Mouse (Mus musculus): ENCODE data around the gene Srf. TPM values are rescaled to one million over a fixed set of nuclear protein-coding genes. Genes with fewer than 3 reads are reported as not detected.

The Srf gene
- polyA plus RNA-seq, 1 experiment from 2014 or later, result 4.6 TPM

DNA sequence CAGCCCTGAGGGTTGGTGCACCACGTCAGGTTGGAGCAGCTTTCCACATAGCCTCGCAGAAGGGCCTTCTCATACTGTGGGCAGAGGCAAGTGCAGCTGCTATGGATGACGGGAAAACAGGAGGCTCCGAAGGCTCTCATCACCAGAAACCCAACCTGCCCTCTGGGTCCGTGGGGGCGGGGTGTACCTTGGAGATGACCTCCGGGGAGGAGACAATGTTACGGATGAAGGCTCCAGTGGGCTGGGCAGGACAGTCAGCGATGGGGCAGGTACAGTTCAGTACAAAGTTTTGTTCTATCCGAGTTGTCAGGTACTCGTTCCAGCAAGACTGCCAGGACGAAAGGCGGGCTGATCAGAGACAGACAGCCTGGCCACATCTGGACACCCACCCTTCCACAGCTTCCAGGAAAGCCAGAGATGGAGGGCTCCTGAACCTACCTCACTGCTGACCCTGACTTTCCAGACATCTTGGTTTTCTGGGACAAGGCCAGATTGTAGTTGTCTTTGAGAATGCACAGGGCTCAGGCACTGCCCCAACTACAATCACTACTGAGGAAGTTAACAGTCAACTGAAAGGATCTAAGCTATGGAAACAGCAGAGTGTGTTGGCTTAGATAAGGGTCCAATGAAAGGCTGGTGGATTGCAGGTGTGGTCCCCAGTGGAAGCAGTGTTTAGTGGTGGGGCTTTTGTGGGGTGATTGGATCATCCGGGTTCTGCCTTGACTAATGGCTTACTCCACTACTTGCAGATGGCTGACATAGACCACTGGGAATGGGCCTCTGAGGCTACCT lies 51.9 kb downstream of the Srf start:
- Histone ChIP-seq H3K4me3 (no peak overlapping the region), H3K4me2 (no peak overlapping the region), H3K4me1 (replicated peaks) (peaks cover 6% of the 10 kb centered on the region; the same call in 1 of the 2 replicates), H3K9ac (no peak overlapping the region), H3K27me3 (no peaks in the 10 kb centered on the region), H3K9me3 (no peaks in the 10 kb centered on the region), H3K36me3 (peaks cover 81% of the 10 kb centered on the region), H3K27ac (no peak overlapping the region)
- ATAC-seq (ENCODE audit: low FRiP score), result no peak
- 82% methylated on average over 14 of the region's 14 CpGs for WGBS

DNA sequence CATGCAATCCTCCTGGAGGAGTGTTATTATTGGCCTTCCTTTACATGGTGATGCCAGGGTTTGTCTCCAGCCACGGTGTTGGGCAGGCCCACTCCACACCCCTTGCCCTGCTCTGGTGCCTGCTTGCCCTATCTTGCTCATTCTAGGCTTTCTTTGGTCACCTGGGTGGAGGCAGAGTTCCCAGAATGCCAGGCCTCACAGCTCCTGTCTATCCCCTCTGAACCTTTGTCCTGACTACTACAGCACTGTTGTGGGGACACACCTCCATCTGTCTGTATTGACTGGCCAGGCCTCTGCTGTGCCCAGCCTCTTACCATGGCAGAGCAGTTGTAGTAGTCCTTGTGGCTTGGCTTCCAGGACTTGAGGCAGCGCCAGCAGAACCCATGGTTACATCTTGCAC lies 53.2 kb downstream of the Srf start:
- H3K9ac ChIP-seq, result no peak overlapping the region
- H3K36me3 ChIP-seq, result peaks cover 73% of the 10 kb centered on the region
- peaks cover under 1% of the 10 kb centered on the region; the same call in 1 of the 2 replicates for H3K27me3 ChIP-seq
- H3K9me3 ChIP-seq, result no peaks in the 10 kb centered on the region
- H3K4me2 ChIP-seq, result no peak overlapping the region
- ATAC-seq (ENCODE audit: low FRiP score), result no peak
- 98% methylated on average over 2 of the region's 2 CpGs for WGBS
- no peaks in the 10 kb centered on the region for H3K4me1 ChIP-seq (replicated peaks)
- no peak overlapping the region for H3K4me3 ChIP-seq
- no peak overlapping the region for H3K27ac ChIP-seq

Small RNA genes within 50 kb of the gene (microRNA-seq; reads per million reads assigned to microRNA genes)
- not detected for gene Mir6976

Other genes with a start within 250 kb of the Srf start
- gene Abcc10, start 227.8 kb downstream of the Srf start, polyA plus RNA-seq (2015; fragmentation: Nextera tagmentation; extraction: Ambion mirVana), result 8.9 and 9.9 TPM in 2 replicates
- gene Zfp318, start 172.4 kb downstream of the Srf start, polyA plus RNA-seq (2015; fragmentation: Nextera tagmentation; extraction: Ambion mirVana), result 18.0 and 19.1 TPM in 2 replicates
- 2.4 and 3.1 TPM in 2 replicates for gene Crip3, start 127.2 kb downstream of the Srf start, polyA plus RNA-seq (2015; fragmentation: Nextera tagmentation; extraction: Ambion mirVana)
- gene Slc22a7, start 117.7 kb downstream of the Srf start, polyA plus RNA-seq (2015; fragmentation: Nextera tagmentation; extraction: Ambion mirVana), result not detected in 2 replicates
- 4.6 and 4.7 TPM in 2 replicates for gene Ttbk1, start 68.5 kb downstream of the Srf start, polyA plus RNA-seq (2015; fragmentation: Nextera tagmentation; extraction: Ambion mirVana)
- gene Dnph1, start 59.5 kb downstream of the Srf start, polyA plus RNA-seq (2015; fragmentation: Nextera tagmentation; extraction: Ambion mirVana), result 20.4 and 21.8 TPM in 2 replicates
- 17.1 and 21.6 TPM in 2 replicates for gene Cul9, start 9.8 kb downstream of the Srf start, polyA plus RNA-seq (2015; fragmentation: Nextera tagmentation; extraction: Ambion mirVana)
- gene Ptk7, start 73.3 kb upstream of the Srf start, polyA plus RNA-seq (2015; fragmentation: Nextera tagmentation; extraction: Ambion mirVana), result 39.9 and 40.7 TPM in 2 replicates
- 45.1 and 45.9 TPM in 2 replicates for gene Klc4, start 89.8 kb upstream of the Srf start, polyA plus RNA-seq (2015; fragmentation: Nextera tagmentation; extraction: Ambion mirVana)
- gene Mrpl2, start 90.1 kb upstream of the Srf start, polyA plus RNA-seq (2015; fragmentation: Nextera tagmentation; extraction: Ambion mirVana), result 73.5 and 75.6 TPM in 2 replicates
- 40.0 and 41.2 TPM in 2 replicates for gene Cul7, start 94.2 kb upstream of the Srf start, polyA plus RNA-seq (2015; fragmentation: Nextera tagmentation; extraction: Ambion mirVana)
- gene Rrp36, start 118.2 kb upstream of the Srf start, polyA plus RNA-seq (2015; fragmentation: Nextera tagmentation; extraction: Ambion mirVana), result 52.3 and 56.2 TPM in 2 replicates
- gene Mea1, start 122.6 kb upstream of the Srf start, polyA plus RNA-seq (2015; fragmentation: Nextera tagmentation; extraction: Ambion mirVana), result 257 and 261 TPM in 2 replicates
- 162 and 164 TPM in 2 replicates for gene Klhdc3, start 124.7 kb upstream of the Srf start, polyA plus RNA-seq (2015; fragmentation: Nextera tagmentation; extraction: Ambion mirVana)
- 78.2 and 79.7 TPM in 2 replicates for gene Ppp2r5d, start 148.9 kb upstream of the Srf start, polyA plus RNA-seq (2015; fragmentation: Nextera tagmentation; extraction: Ambion mirVana)
- 24.4 and 24.7 TPM in 2 replicates for gene Pex6, start 155.3 kb upstream of the Srf start, polyA plus RNA-seq (2015; fragmentation: Nextera tagmentation; extraction: Ambion mirVana)
- gene Gnmt, start 173.0 kb upstream of the Srf start, polyA plus RNA-seq (2015; fragmentation: Nextera tagmentation; extraction: Ambion mirVana), result 0.90 and 1.5 TPM in 2 replicates
- gene Cnpy3, start 196.0 kb upstream of the Srf start, polyA plus RNA-seq (2015; fragmentation: Nextera tagmentation; extraction: Ambion mirVana), result 66.1 and 67.1 TPM in 2 replicates
- 0.26 and 0.40 TPM in 2 replicates for gene Ptcra, start 207.5 kb upstream of the Srf start, polyA plus RNA-seq (2015; fragmentation: Nextera tagmentation; extraction: Ambion mirVana)
- 49.4 and 58.4 TPM in 2 replicates for gene 2310039H08Rik, start 216.5 kb upstream of the Srf start, polyA plus RNA-seq (2015; fragmentation: Nextera tagmentation; extraction: Ambion mirVana)
- 92.8 and 113 TPM in 2 replicates for gene Rpl7l1, start 226.5 kb upstream of the Srf start, polyA plus RNA-seq (2015; fragmentation: Nextera tagmentation; extraction: Ambion mirVana)